Mouse (Mus musculus): ENCODE results near the gene Olfr1040.
"Not testable (repeated sequence)": the region's sequence is repeated elsewhere in the genome, so short reads cannot be mapped to it uniquely, and the experiment has no call there.

Gene Olfr1040

GRCm38 (mm10) chr2:86146632-86147031, at the start of gene Olfr1040:
Gene Olfr1040 (minus strand): TSS chr2:86146732.
- no peak for DNase-seq

DNA sequence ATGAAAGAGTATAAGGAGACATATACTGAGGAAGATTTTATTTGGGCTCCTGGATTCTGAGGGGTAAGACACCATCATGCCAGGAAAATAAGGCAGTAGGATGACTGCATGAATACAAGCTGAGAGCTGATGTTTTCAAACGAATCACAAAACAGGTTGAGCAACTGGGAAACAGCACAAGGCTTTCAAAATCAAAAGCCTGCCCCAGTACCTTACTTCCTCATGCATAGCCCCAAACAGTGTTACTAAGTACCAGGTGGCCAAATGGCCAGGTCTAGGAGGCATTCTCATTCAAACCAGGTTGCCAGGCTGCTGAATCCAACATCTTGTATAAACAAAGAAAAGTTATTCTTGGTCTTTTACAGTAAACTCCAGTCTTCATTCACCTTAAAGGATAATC, 49.3 kb upstream of the Olfr1040 start:
- no peak for DNase-seq

GRCm38 (mm10) chr2:86185583-86185982, 39.1 kb upstream of the Olfr1040 start, which contains the start of gene Olfr52:
Gene Olfr52 (minus strand): TSS chr2:86185683.
- no peak for DNase-seq

- no peak for DNase-seq
These were observed 33.4 kb upstream of the Olfr1040 start for GRCm38 (mm10) chr2:86179950-86180349.

DNA sequence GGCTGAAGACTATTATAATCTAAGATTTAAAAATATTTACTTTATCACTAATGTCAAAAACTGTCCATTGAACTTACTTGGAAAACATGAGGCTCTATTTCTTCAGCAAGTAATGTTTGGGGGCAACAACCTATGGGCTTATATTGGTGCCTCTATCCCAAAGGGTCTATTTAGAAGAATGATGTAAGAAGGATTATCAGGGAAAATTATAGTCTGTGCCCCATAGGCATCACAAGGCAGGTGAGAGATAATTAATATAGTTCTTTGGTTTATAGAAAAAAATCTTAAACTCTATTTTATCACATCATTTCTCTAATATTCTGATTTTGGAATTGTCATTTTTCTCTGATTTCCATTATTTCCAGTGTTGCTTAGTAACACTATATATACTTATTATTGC, 31.2 kb upstream of the Olfr1040 start, which contains the start of gene Olfr1044:
Gene Olfr1044, minus strand, starts transcription at position 101 of the 400 bp plus-strand sequence.
- DNase-seq = no peak

DNA sequence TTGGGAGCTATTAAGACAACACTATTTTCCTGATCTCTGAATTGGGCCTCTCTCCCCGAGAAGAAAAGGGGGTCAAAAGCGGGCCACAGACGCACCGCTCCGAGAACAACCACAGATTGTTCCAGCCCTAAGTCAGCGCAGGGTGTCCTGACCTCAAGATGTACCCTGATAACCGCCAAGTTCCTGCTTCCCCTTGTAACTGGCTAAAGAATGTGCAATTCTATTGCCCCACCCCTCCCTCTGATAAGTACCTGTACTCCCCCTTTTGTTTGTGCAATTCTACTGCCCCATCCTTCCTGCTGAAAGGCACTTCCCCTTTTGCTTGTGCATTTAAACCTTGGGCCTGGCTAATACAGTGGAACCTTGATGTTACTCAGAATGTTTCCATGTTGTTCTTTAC, 28.9 kb upstream of the Olfr1040 start:
- DNase-seq = not testable (repeated sequence)

- DNase-seq = no peak
These were observed 20.9 kb upstream of the Olfr1040 start, which contains the start of gene Olfr1043 for GRCm38 (mm10) chr2:86167422-86167821. Gene Olfr1043 (minus strand): TSS chr2:86167522.

- no peak for DNase-seq
These were observed 15.2 kb upstream of the Olfr1040 start, which contains the start of gene Olfr1042 for GRCm38 (mm10) chr2:86161738-86162137. Gene Olfr1042 (minus strand): TSS chr2:86161838.

- no peak for DNase-seq
These were observed 10.7 kb downstream of the Olfr1040 start, which contains the start of gene Olfr1039 for GRCm38 (mm10) chr2:86135828-86136227. Gene Olfr1039 (minus strand): TSS chr2:86135928.
